In genomic region chr5:114550886-114551492, GRCm38 (mm10) we compare ENCODE assay signal across 13 mouse cellular contexts. TPM values are rescaled to one million over a fixed set of nuclear protein-coding genes. Genes with fewer than 3 reads are reported as not detected.
DNase-seq lines count a peak whose midpoint lies in the region; ATAC-seq and TF ChIP-seq lines count a peak whose summit lies in the region.
"Had no signal": no experiment of that assay in that cellular context is flagged by ENCODE, and none has a peak within 500 bp of the region (broad histone marks: within the 10 kb centered on the region; RNA-seq: fewer than 3 reads in every experiment).

No protein-coding gene starts in this region.

- intact Hi-C loops in heart, postnatal 14 days (cut with DNase I): no loop called here

- no peak overlapping the region for H3K4me3 ChIP-seq in forebrain, embryonic 12.5 days (replicated peaks)
- H3K4me3 ChIP-seq in forebrain, postnatal 0 days (ENCODE audit: low read depth, low read length): no peak overlapping the region
- no peak overlapping the region for H3K4me3 ChIP-seq in midbrain, embryonic 13.5 days (replicated peaks)
- H3K4me3 ChIP-seq: gastrocnemius, adult 2 months had no signal

- peaks cover 32% of the 10 kb centered on the region for H3K4me1 ChIP-seq in forebrain, embryonic 12.5 days
- no peaks in the 10 kb centered on the region for H3K4me1 ChIP-seq in forebrain, postnatal 0 days (ENCODE audit: insufficient read depth)
- H3K4me1 ChIP-seq in midbrain, embryonic 13.5 days (replicated peaks): peaks cover 22% of the 10 kb centered on the region

- no peak overlapping the region for H3K9ac ChIP-seq in forebrain, embryonic 12.5 days
- no peak overlapping the region for H3K9ac ChIP-seq in forebrain, postnatal 0 days
- H3K9ac ChIP-seq in midbrain, embryonic 13.5 days (replicated peaks): 0 out of 2 replicates have a peak overlapping the region, but pooled peaks have one; percentile 4
- H3K9ac ChIP-seq: liver, embryonic 14.5 days had no signal

- peaks cover 11% of the 10 kb centered on the region; the same call in 1 of the 2 replicates for H3K27me3 ChIP-seq in forebrain, embryonic 12.5 days
- no peaks in the 10 kb centered on the region for H3K27me3 ChIP-seq in forebrain, postnatal 0 days (ENCODE audit: insufficient read depth, low read length)
- no peaks in the 10 kb centered on the region for H3K27me3 ChIP-seq in midbrain, embryonic 13.5 days

- 7% methylated on average over 6 of the region's 6 CpGs for WGBS in forebrain, embryonic 12.5 days
- WGBS in forebrain, postnatal 0 days: 16% methylated on average over 6 of the region's 6 CpGs
- WGBS in midbrain, embryonic 13.5 days: 9% methylated on average over 6 of the region's 6 CpGs

- no peak overlapping the region for H3K4me2 ChIP-seq in forebrain, embryonic 12.5 days
- no peak overlapping the region for H3K4me2 ChIP-seq in forebrain, postnatal 0 days (ENCODE audit: low read depth)
- H3K4me2 ChIP-seq in midbrain, embryonic 13.5 days (replicated peaks): no peak overlapping the region

- 0 out of 2 replicates have a peak overlapping the region, but pooled peaks have one; percentile 36 for H3K27ac ChIP-seq in forebrain, embryonic 12.5 days
- H3K27ac ChIP-seq in forebrain, postnatal 0 days (ENCODE audit: low read depth, low read length): no peak overlapping the region
- H3K27ac ChIP-seq in midbrain, embryonic 13.5 days: peak overlapping the region; percentile 27
- H3K27ac ChIP-seq: gastrocnemius, adult 2 months; liver, embryonic 14.5 days had no signal

- no peak for ATAC-seq in forebrain, embryonic 12.5 days (ENCODE audit: low FRiP score)
- ATAC-seq in forebrain, postnatal 0 days: no peak
- ATAC-seq in midbrain, embryonic 13.5 days: no peak
- ATAC-seq in granulocyte monocyte progenitor cell, adult 5-6 weeks (replicated peaks; ENCODE audit: poor library complexity, severe bottlenecking): no peak
- ATAC-seq: CD4-positive, CD25-positive, alpha-beta regulatory T cell, adult 4 months had no signal

- H3K9me3 ChIP-seq in forebrain, embryonic 12.5 days: peaks cover 9% of the 10 kb centered on the region; the same call in 1 of the 2 replicates
- H3K9me3 ChIP-seq in forebrain, postnatal 0 days (ENCODE audit: low read length): no peaks in the 10 kb centered on the region
- H3K9me3 ChIP-seq in midbrain, embryonic 13.5 days: peaks cover 3% of the 10 kb centered on the region; the same call in 1 of the 2 replicates

- H3K36me3 ChIP-seq in forebrain, embryonic 12.5 days (replicated peaks): no peaks in the 10 kb centered on the region
- no peaks in the 10 kb centered on the region for H3K36me3 ChIP-seq in forebrain, postnatal 0 days (ENCODE audit: insufficient read depth)
- H3K36me3 ChIP-seq in midbrain, embryonic 13.5 days: no peaks in the 10 kb centered on the region

- no peak for DNase-seq in forebrain, postnatal 0 days
- DNase-seq in thymus, postnatal 4 days: peak; percentile 30
- no peak for DNase-seq in thymus, postnatal 10 days (ENCODE audit: low spot score in 2 of 2)
- DNase-seq in urinary bladder, postnatal 25 days (ENCODE audit: low spot score): no peak
- no peak for DNase-seq in heart, postnatal 14 days
- DNase-seq: gastrocnemius, adult 2 months; heart, postnatal 4 days; layer of hippocampus, adult 9-11 months had no signal

- TF ChIP-seq CTCF in forebrain, postnatal 0 days (IDR thresholded peaks at IDR 0.05; ENCODE audit: low read depth): no peak

RNA-seq across cellular contexts. Expression of gene Fam222a, which starts 16.8 kb away (rescaled TPM):
- polyA plus RNA-seq in forebrain, embryonic 12.5 days (2016; fragmentation: Nextera tagmentation; extraction: Ambion mirVana): 6.9 and 10.2 TPM in 2 replicates
- 6.2 and 8.2 TPM in 2 replicates for total RNA-seq in forebrain, postnatal 0 days (2014; rRNA removed)
- 2.9 and 3.4 TPM in 2 replicates for polyA plus RNA-seq in forebrain, postnatal 0 days (2015; fragmentation: Nextera tagmentation; extraction: Ambion mirVana)
- polyA plus RNA-seq in midbrain, embryonic 13.5 days (2015; fragmentation: Nextera tagmentation; extraction: Ambion mirVana): 5.1 and 6.1 TPM in 2 replicates
- total RNA-seq in granulocyte monocyte progenitor cell, adult 5-6 weeks (2014; fragmentation: Nextera tagmentation): 0.34 and 2.0 TPM in 2 replicates
- total RNA-seq in granulocyte monocyte progenitor cell, adult 5-6 weeks (2017): not detected in 2 replicates
- total RNA-seq in heart, postnatal 14 days (2021): 1 to 10 TPM; 3.2 to 5.4 TPM
- polyA plus RNA-seq: CD4-positive, CD25-positive, alpha-beta regulatory T cell, adult 4 months had no signal
